21 mouse cellular contexts compared by ENCODE assay signal in genomic region chr1:20486087-20486486, GRCm38 (mm10).
A peak's percentile ranks its signal among the peaks of the same experiment; 100 is the strongest.
DNase-seq lines count a peak whose midpoint lies in the region; ATAC-seq and TF ChIP-seq lines count a peak whose summit lies in the region.
"Had no signal": no experiment of that assay in that cellular context is flagged by ENCODE, and none has a peak within 500 bp of the region (broad histone marks: within the 10 kb centered on the region; RNA-seq: fewer than 3 reads in every experiment).

No protein-coding gene starts in this region.

- no peak for TF ChIP-seq CTCF in E14TG2a.4 (conservative IDR thresholded peaks at IDR 0.05; ENCODE audit: low read length)

- H3K36me3 ChIP-seq in E14TG2a.4 (ENCODE audit: insufficient read depth, low read length) (no peaks in the 10 kb centered on the region), ES-E14 (ENCODE audit: control insufficient read depth, insufficient read depth, low read length, poor library complexity, severe bottlenecking) (no peaks in the 10 kb centered on the region)
- H3K36me3 ChIP-seq: embryonic facial prominence, embryonic 10.5 days; embryonic facial prominence, embryonic 12.5 days; forebrain, embryonic 15.5 days had no signal

- no peak for ATAC-seq in megakaryocyte progenitor cell, adult 5-6 weeks (replicated peaks; ENCODE audit: poor library complexity)
- ATAC-seq: CD4-positive, CD25-positive, alpha-beta regulatory T cell, adult 4 months; forebrain, embryonic 13.5 days; forebrain, embryonic 15.5 days; forebrain, postnatal 0 days had no signal

- H3K4me3 ChIP-seq in E14TG2a.4 (replicated peaks; ENCODE audit: low read length), result peak overlapping the region; percentile 59
- peak overlapping the region; percentile 35 to 40; a peak in 3 of 4 replicates for H3K4me3 ChIP-seq in ES-E14 (ENCODE audit: insufficient read depth in 1 of 2, low read depth in 1 of 2, low read length in 2 of 2, poor library complexity in 1 of 2, severe bottlenecking in 1 of 2)
- H3K4me3 ChIP-seq: embryonic facial prominence, embryonic 10.5 days; embryonic facial prominence, embryonic 12.5 days; forebrain, embryonic 13.5 days; forebrain, embryonic 15.5 days had no signal

- no peaks in the 10 kb centered on the region for H3K9me3 ChIP-seq in E14TG2a.4 (ENCODE audit: low read length)
- no peaks in the 10 kb centered on the region for H3K9me3 ChIP-seq in ES-E14 (ENCODE audit: control insufficient read depth, insufficient read depth, low read depth, low read length)
- H3K9me3 ChIP-seq: embryonic facial prominence, embryonic 10.5 days; embryonic facial prominence, embryonic 12.5 days; forebrain, embryonic 13.5 days; forebrain, embryonic 15.5 days had no signal

- in situ Hi-C loops in ES-E14 (cut with MboI; ENCODE audit: low sequenced_read_pairs in 2 of 2, unreplicated experiment in 2 of 2), result no loop called here

- H3K27ac ChIP-seq in ES-E14 (ENCODE audit: insufficient read depth, low read depth, low read length, poor library complexity, severe bottlenecking), result no peak overlapping the region
- H3K27ac ChIP-seq: embryonic facial prominence, embryonic 10.5 days; embryonic facial prominence, embryonic 12.5 days; forebrain, embryonic 13.5 days; forebrain, embryonic 15.5 days had no signal

- H3K9ac ChIP-seq in ES-E14 (ENCODE audit: insufficient read depth, low read depth, low read length, poor library complexity, severe bottlenecking), result no peak overlapping the region
- H3K9ac ChIP-seq: embryonic facial prominence, embryonic 12.5 days; forebrain, embryonic 13.5 days; forebrain, embryonic 15.5 days; forebrain, postnatal 0 days had no signal

- no peak for DNase-seq in ES-E14 (ENCODE audit: low read depth, low spot score)
- peak; percentile 63 for DNase-seq in ZHBTc4 (ENCODE audit: low read depth, low spot score)
- no peak for DNase-seq in adrenal gland, adult 18-20 months (ENCODE audit: low spot score in 2 of 2)
- DNase-seq: adrenal gland, adult 8-10 months; adrenal gland, postnatal 14 days; adrenal gland, postnatal 36 days; B cell, adult 2 months; cerebellum, adult 11-12 months; cerebellum, adult 2 months; cerebellum, adult 9-10 months; cerebellum, postnatal 10 days; cerebellum, postnatal 25 days; forebrain, postnatal 0 days had no signal

- peaks cover 4% of the 10 kb centered on the region; the same call in 1 of the 2 replicates for H3K27me3 ChIP-seq in E14TG2a.4 (ENCODE audit: insufficient read depth, low read length)
- H3K27me3 ChIP-seq: CH12.LX; embryonic facial prominence, embryonic 12.5 days; forebrain, embryonic 13.5 days; forebrain, embryonic 15.5 days had no signal

- H3K4me1 ChIP-seq in E14TG2a.4 (replicated peaks; ENCODE audit: low read depth, low read length), result peaks cover 5% of the 10 kb centered on the region; the same call in 1 of the 2 replicates
- H3K4me1 ChIP-seq in ES-E14 (ENCODE audit: control insufficient read depth in 2 of 2, insufficient read depth in 2 of 2, low read length in 2 of 2, poor library complexity in 1 of 2), result no peaks in the 10 kb centered on the region
- H3K4me1 ChIP-seq: embryonic facial prominence, embryonic 10.5 days; embryonic facial prominence, embryonic 12.5 days; forebrain, embryonic 13.5 days; forebrain, embryonic 15.5 days had no signal

TF ChIP-seq in ES-E14, 5 proteins besides CTCF, POLR2A, EP300 and RAD21:
- peak; percentile 90 for TF ChIP-seq MAFK (IDR thresholded peaks at IDR 0.05; ENCODE audit: insufficient read depth, low read depth, low read length)
- TF ChIP-seq ZC3H11A (IDR thresholded peaks at IDR 0.05; ENCODE audit: borderline replicate concordance, low read depth, low read length), result no peak
TF ChIP-seq in ES-E14: peak in this region for 1.
